Mouse (Mus musculus): ENCODE data around the gene Tmem132b. TPM values are rescaled to one million over a fixed set of nuclear protein-coding genes. Genes with fewer than 3 reads are reported as not detected.

The Tmem132b gene
- polyA plus RNA-seq, 1 experiment, result 0.06 TPM

GRCm38 (mm10) chr5:125588876-125589667 is 57.5 kb downstream of the Tmem132b start:
- Histone ChIP-seq H3K4me1 (ENCODE audit: control insufficient read depth, insufficient read depth, insufficient read length, low read length) (no peaks in the 10 kb centered on the region), H3K27ac (ENCODE audit: insufficient read depth, low read depth, low read length) (no peak overlapping the region), H3K36me3 (ENCODE audit: control insufficient read depth, insufficient read depth, low read length) (no peaks in the 10 kb centered on the region), H3K27me3 (ENCODE audit: control insufficient read depth, insufficient read depth, low read length) (no peaks in the 10 kb centered on the region), H3K4me3 (ENCODE audit: low read depth, low read length) (no peak overlapping the region)
- WGBS, result 6% methylated on average over 18 of the region's 18 CpGs
- TF ChIP-seq CTCF (IDR thresholded peaks at IDR 0.05; ENCODE audit: extremely low read depth, insufficient read length, insufficient replicate concordance, low read depth, low read length) (no peak), POLR2A (IDR thresholded peaks at IDR 0.05; ENCODE audit: low read depth, low read length) (no peak)

DNA sequence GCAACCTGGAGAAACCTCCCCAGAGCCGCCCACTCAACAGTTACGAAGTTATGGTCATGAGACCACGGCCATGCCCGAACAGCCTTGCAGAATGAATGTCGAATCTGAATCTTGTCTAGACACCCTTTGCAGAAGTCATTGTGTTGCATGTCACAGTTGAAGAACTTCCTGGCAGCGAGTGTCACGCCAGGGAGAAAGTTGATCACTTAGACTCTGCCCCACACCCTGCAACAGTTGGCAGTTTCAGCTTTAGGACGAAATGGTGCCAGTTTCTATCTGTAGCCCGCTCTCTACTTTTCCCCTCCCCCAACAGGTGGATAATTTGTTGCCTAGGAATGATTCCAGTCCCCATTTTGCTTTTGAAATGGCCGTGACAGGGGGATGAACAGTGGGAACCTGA is 66.5 kb downstream of the Tmem132b start:
- TF ChIP-seq CTCF (IDR thresholded peaks at IDR 0.05; ENCODE audit: extremely low read depth, insufficient read length, insufficient replicate concordance, low read depth, low read length), result no peak
- no peak for TF ChIP-seq POLR2A (IDR thresholded peaks at IDR 0.05; ENCODE audit: low read depth, low read length)
- WGBS, result 72% methylated on average over 10 of the region's 10 CpGs
- no peak overlapping the region for H3K27ac ChIP-seq (ENCODE audit: insufficient read depth, low read depth, low read length)
- H3K36me3 ChIP-seq (ENCODE audit: control insufficient read depth, insufficient read depth, low read length), result no peaks in the 10 kb centered on the region
- H3K4me1 ChIP-seq (ENCODE audit: control insufficient read depth, insufficient read depth, insufficient read length, low read length), result no peaks in the 10 kb centered on the region
- no peak overlapping the region for H3K4me3 ChIP-seq (ENCODE audit: low read depth, low read length)
- no peaks in the 10 kb centered on the region for H3K27me3 ChIP-seq (ENCODE audit: control insufficient read depth, insufficient read depth, low read length)

GRCm38 (mm10) chr5:125607146-125607545 is 75.6 kb downstream of the Tmem132b start:
- Histone ChIP-seq H3K4me3 (ENCODE audit: low read depth, low read length) (no peak overlapping the region), H3K36me3 (ENCODE audit: control insufficient read depth, insufficient read depth, low read length) (no peaks in the 10 kb centered on the region), H3K27ac (ENCODE audit: insufficient read depth, low read depth, low read length) (no peak overlapping the region), H3K27me3 (ENCODE audit: control insufficient read depth, insufficient read depth, low read length) (no peaks in the 10 kb centered on the region), H3K4me1 (ENCODE audit: control insufficient read depth, insufficient read depth, insufficient read length, low read length) (no peaks in the 10 kb centered on the region)
- 76% methylated on average over 12 of the region's 12 CpGs for WGBS
- TF ChIP-seq CTCF (IDR thresholded peaks at IDR 0.05; ENCODE audit: extremely low read depth, insufficient read length, insufficient replicate concordance, low read depth, low read length) (no peak), POLR2A (IDR thresholded peaks at IDR 0.05; ENCODE audit: low read depth, low read length) (no peak)

GRCm38 (mm10) chr5:125609968-125610367 is 78.4 kb downstream of the Tmem132b start:
- Histone ChIP-seq H3K27ac (ENCODE audit: insufficient read depth, low read depth, low read length) (no peak overlapping the region), H3K4me3 (ENCODE audit: low read depth, low read length) (no peak overlapping the region), H3K4me1 (ENCODE audit: control insufficient read depth, insufficient read depth, insufficient read length, low read length) (no peaks in the 10 kb centered on the region), H3K36me3 (ENCODE audit: control insufficient read depth, insufficient read depth, low read length) (no peaks in the 10 kb centered on the region), H3K27me3 (ENCODE audit: control insufficient read depth, insufficient read depth, low read length) (no peaks in the 10 kb centered on the region)
- WGBS, result 50% methylated on average over 1 of the region's 1 CpGs
- TF ChIP-seq POLR2A (IDR thresholded peaks at IDR 0.05; ENCODE audit: low read depth, low read length) (no peak), CTCF (IDR thresholded peaks at IDR 0.05; ENCODE audit: extremely low read depth, insufficient read length, insufficient replicate concordance, low read depth, low read length) (no peak)

- Histone ChIP-seq H3K4me1 (ENCODE audit: control insufficient read depth, insufficient read depth, insufficient read length, low read length) (no peaks in the 10 kb centered on the region), H3K27ac (ENCODE audit: insufficient read depth, low read depth, low read length) (no peak overlapping the region), H3K36me3 (ENCODE audit: control insufficient read depth, insufficient read depth, low read length) (no peaks in the 10 kb centered on the region), H3K27me3 (ENCODE audit: control insufficient read depth, insufficient read depth, low read length) (no peaks in the 10 kb centered on the region), H3K4me3 (ENCODE audit: low read depth, low read length) (no peak overlapping the region)
- WGBS, result 91% methylated on average over 7 of the region's 7 CpGs
- TF ChIP-seq CTCF (IDR thresholded peaks at IDR 0.05; ENCODE audit: extremely low read depth, insufficient read length, insufficient replicate concordance, low read depth, low read length) (no peak), POLR2A (IDR thresholded peaks at IDR 0.05; ENCODE audit: low read depth, low read length) (no peak)
Observed at GRCm38 (mm10) chr5:125612460-125612859, 80.9 kb downstream of the Tmem132b start.

DNA sequence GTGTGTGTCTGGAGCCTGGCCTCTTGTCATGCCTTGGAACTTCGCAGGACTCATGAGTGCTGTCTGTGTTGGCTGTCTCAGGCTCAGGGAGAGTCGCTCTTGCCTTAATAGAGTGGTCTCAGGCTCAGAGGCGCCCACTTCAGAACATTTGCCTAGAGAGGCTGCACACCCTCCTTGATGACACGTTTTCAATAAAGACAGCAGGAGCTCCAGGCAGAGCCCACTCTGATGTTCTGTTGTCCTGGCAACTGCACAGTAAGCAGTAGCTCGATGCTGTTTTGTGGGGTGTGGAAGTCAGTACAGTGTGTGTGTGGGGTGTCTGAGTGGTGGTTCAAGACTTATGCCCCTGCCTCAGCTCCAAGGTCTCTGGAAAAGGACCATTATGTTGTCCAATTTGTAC is 81.6 kb downstream of the Tmem132b start:
- no peak for TF ChIP-seq CTCF (IDR thresholded peaks at IDR 0.05; ENCODE audit: extremely low read depth, insufficient read length, insufficient replicate concordance, low read depth, low read length)
- TF ChIP-seq POLR2A (IDR thresholded peaks at IDR 0.05; ENCODE audit: low read depth, low read length), result no peak
- H3K4me3 ChIP-seq (ENCODE audit: low read depth, low read length), result no peak overlapping the region
- WGBS, result 79% methylated on average over 5 of the region's 5 CpGs
- H3K36me3 ChIP-seq (ENCODE audit: control insufficient read depth, insufficient read depth, low read length), result no peaks in the 10 kb centered on the region
- H3K27me3 ChIP-seq (ENCODE audit: control insufficient read depth, insufficient read depth, low read length), result no peaks in the 10 kb centered on the region
- no peaks in the 10 kb centered on the region for H3K4me1 ChIP-seq (ENCODE audit: control insufficient read depth, insufficient read depth, insufficient read length, low read length)
- no peak overlapping the region for H3K27ac ChIP-seq (ENCODE audit: insufficient read depth, low read depth, low read length)

GRCm38 (mm10) chr5:125614348-125614747 is 82.8 kb downstream of the Tmem132b start:
- WGBS, result 45% methylated on average over 2 of the region's 2 CpGs
- Histone ChIP-seq H3K27ac (ENCODE audit: insufficient read depth, low read depth, low read length) (no peak overlapping the region), H3K27me3 (ENCODE audit: control insufficient read depth, insufficient read depth, low read length) (no peaks in the 10 kb centered on the region), H3K36me3 (ENCODE audit: control insufficient read depth, insufficient read depth, low read length) (no peaks in the 10 kb centered on the region), H3K4me3 (ENCODE audit: low read depth, low read length) (no peak overlapping the region), H3K4me1 (ENCODE audit: control insufficient read depth, insufficient read depth, insufficient read length, low read length) (no peaks in the 10 kb centered on the region)
- no peak for TF ChIP-seq CTCF (IDR thresholded peaks at IDR 0.05; ENCODE audit: extremely low read depth, insufficient read length, insufficient replicate concordance, low read depth, low read length)
- no peak for TF ChIP-seq POLR2A (IDR thresholded peaks at IDR 0.05; ENCODE audit: low read depth, low read length)
